Mouse (Mus musculus) G1E (cell line): ENCODE results near the gene Ttc28. TPM values are rescaled to one million over a fixed set of nuclear protein-coding genes. Genes with fewer than 3 reads are reported as not detected.
"Not testable (repeated sequence)": the region's sequence is repeated elsewhere in the genome, so short reads cannot be mapped to it uniquely, and the experiment has no call there.

ENCODE experiments used
- ATAC-seq: 2 replicates; pipeline ENCODE4 v1.8.0; 2016; ENCODE audit warnings: mild to moderate bottlenecking; ENCODE audit not compliant: insufficient number of reproducible peaks, poor library complexity, low FRiP score, severe bottlenecking; ENCODE audit errors: extremely low read depth
- DNase-seq: peaks from one replicate; pipeline ENCODE4 v3.0.0; 2012; ENCODE audit warnings: low spot score
- H3K27me3 ChIP-seq: 2 replicates; pipeline ENCODE4 v1.6.1; 2012; ENCODE audit warnings: mild to moderate bottlenecking, low read length, inconsistent platforms; ENCODE audit not compliant: insufficient read depth
- H3K36me3 ChIP-seq: replicated peaks from 2 replicates; pipeline ENCODE3; 2012; ENCODE audit warnings: mild to moderate bottlenecking, inconsistent platforms
- H3K4me1 ChIP-seq: 2 replicates; pipeline ENCODE4 v1.6.1; 2012; ENCODE audit warnings: low read depth, low read length, inconsistent platforms, mixed read lengths; ENCODE audit not compliant: insufficient read depth
- H3K4me3 ChIP-seq: 2 replicates; pipeline ENCODE4 v1.5.1; 2012; ENCODE audit warnings: low read depth, mild to moderate bottlenecking, inconsistent platforms, low read length, moderate library complexity, mixed read lengths
- H3K9me3 ChIP-seq: replicated peaks from 2 replicates; pipeline ENCODE4 v1.6.1; 2012; ENCODE audit warnings: inconsistent platforms
- CTCF ChIP-seq: IDR thresholded peaks from 2 replicates; pipeline ENCODE4 v1.5.1; 2012; ENCODE audit warnings: low read depth, low read length, inconsistent platforms, mixed read lengths
- GATA1 ChIP-seq: IDR thresholded peaks from 2 replicates; pipeline ENCODE4 v1.6.1; 2012; ENCODE audit warnings: borderline replicate concordance, low read length, inconsistent platforms, mixed read lengths
- GATA2 ChIP-seq: IDR thresholded peaks from 2 replicates; pipeline ENCODE4 v1.6.1; 2012; ENCODE audit warnings: low read depth, low read length, inconsistent platforms, borderline replicate concordance
- POLR2AphosphoS5 ChIP-seq: IDR thresholded peaks from 2 replicates; pipeline ENCODE4 v1.6.1; 2012; ENCODE audit warnings: low read depth, low read length, inconsistent platforms; ENCODE audit not compliant: insufficient replicate concordance
- TAL1 ChIP-seq: conservative IDR thresholded peaks from 2 replicates; pipeline ENCODE4 v1.6.1; 2012; ENCODE audit warnings: low read depth, low read length, inconsistent platforms, mixed read lengths
- polyA plus RNA-seq: library from polyadenylated mRNA; stranded (reverse); fragments of >175 nt; gene quantifications from 2 replicates; pipeline ENCODE4 v1.2.3, GENCODE M21; 2012
- total RNA-seq, 2 experiments: library from RNA; stranded (forward) in 1 of 2; stranded (reverse) in 1 of 2; fragments of 200-1000 nt in 1 of 2; fragments of >200 nt in 1 of 2; fragmentation: Nextera tagmentation in 1 of 2; gene quantifications; 2 replicates each; pipeline ENCODE4 v1.2.3; 2014 to 2017

Ttc28 gene
- total and polyA plus RNA-seq, 3 experiments = 0.28 to 2.0 (median 0.55) TPM

GRCm38 (mm10) chr5:111252147-111252546 lies 372.5 kb downstream of the Ttc28 start:
- DNase-seq (no peak), ATAC-seq (no peak)
- H3K4me3 ChIP-seq = no peak overlapping the region
- no peak for TF ChIP-seq GATA1
- TF ChIP-seq POLR2AphosphoS5 = no peak
- H3K36me3 ChIP-seq = no peaks in the 10 kb centered on the region
- peaks cover 13% of the 10 kb centered on the region; the same call in 1 of the 2 replicates for H3K27me3 ChIP-seq
- H3K4me1 ChIP-seq = no peaks in the 10 kb centered on the region
- no peaks in the 10 kb centered on the region for H3K9me3 ChIP-seq

- TF ChIP-seq TAL1 (no peak), GATA1 (no peak), GATA2 (no peak), CTCF (no peak), POLR2AphosphoS5 (no peak)
- H3K9me3 ChIP-seq = no peaks in the 10 kb centered on the region
- no peak overlapping the region for H3K4me3 ChIP-seq
- ATAC-seq (no peak), DNase-seq (no peak)
- no peaks in the 10 kb centered on the region for H3K36me3 ChIP-seq
- peaks cover 11% of the 10 kb centered on the region; the same call in 1 of the 2 replicates for H3K27me3 ChIP-seq
- H3K4me1 ChIP-seq = no peaks in the 10 kb centered on the region
Observed at GRCm38 (mm10) chr5:111254362-111254761, 374.8 kb downstream of the Ttc28 start.

DNA sequence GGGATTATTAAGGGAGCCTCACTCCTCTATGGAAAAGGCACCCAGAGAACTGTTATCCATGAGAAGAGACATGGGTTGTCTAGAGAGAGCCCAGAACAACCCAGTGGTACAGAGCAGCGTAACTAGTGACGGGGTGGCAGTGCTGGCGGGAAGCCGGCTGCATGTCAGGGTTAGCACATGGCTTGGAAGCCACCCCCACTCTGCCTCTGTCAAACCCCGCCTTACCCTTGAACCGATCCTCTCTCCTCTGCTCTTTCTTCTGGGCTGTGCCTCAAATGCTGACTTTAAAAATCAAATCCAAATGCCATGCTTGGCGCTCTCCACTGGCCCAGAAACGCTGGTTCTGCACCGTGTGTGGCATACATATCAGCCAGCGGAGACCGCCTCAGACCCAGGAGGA lies 375.2 kb downstream of the Ttc28 start:
- Histone ChIP-seq H3K4me3 (no peak overlapping the region), H3K27me3 (peaks cover 8% of the 10 kb centered on the region; the same call in 1 of the 2 replicates), H3K9me3 (no peaks in the 10 kb centered on the region), H3K4me1 (no peaks in the 10 kb centered on the region), H3K36me3 (no peaks in the 10 kb centered on the region)
- DNase-seq (no peak), ATAC-seq (no peak)
- TF ChIP-seq GATA1 = no peak
- no peak for TF ChIP-seq TAL1
- TF ChIP-seq POLR2AphosphoS5 = no peak
- TF ChIP-seq GATA2 = no peak
- TF ChIP-seq CTCF = no peak

DNA sequence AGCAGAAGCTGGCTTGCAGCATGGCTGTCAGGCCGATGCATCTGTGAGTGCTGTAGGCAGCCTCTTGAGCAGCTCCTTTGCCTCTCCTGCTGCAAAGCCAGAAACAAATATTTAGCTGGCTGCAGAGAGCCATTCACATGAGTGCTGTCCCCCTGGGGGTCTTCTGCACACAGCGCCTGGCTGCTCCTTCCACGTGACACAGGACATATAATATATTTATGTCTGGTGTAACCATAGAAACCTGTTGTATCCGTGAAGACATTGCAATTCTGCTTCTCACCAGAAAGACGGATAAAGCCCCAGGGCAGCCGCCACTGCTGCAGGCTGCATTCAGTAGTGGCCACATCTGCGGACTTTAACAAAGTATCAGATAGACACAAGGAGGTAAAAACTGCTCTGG lies 376.6 kb downstream of the Ttc28 start:
- ATAC-seq (no peak), DNase-seq (no peak)
- Histone ChIP-seq H3K4me3 (no peak overlapping the region), H3K9me3 (no peaks in the 10 kb centered on the region), H3K36me3 (no peaks in the 10 kb centered on the region), H3K4me1 (no peaks in the 10 kb centered on the region), H3K27me3 (peaks cover 7% of the 10 kb centered on the region; the same call in 1 of the 2 replicates)
- TF ChIP-seq GATA2 (no peak), GATA1 (no peak), TAL1 (no peak), POLR2AphosphoS5 (no peak), CTCF (no peak)

DNA sequence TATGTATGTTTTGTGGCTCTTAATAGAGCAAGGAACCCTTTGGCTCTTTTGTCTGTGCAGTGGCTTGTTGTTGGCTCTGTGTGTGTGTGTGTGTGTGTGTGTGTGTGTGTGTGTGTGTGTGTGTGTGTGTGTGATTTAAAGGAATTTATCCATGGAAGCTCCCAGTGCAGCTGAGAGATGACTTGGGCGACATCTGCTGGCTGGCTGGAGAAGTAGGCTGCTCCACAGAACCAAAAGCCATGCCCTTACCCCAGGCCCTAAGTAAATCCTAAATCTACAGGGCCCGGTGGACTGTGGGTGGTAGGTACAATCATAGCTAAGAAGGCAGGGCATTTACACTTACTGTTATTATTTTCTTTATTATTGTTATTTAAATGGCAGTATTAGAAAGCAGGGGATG lies 377.5 kb downstream of the Ttc28 start:
- H3K4me1 ChIP-seq = no peaks in the 10 kb centered on the region
- no peak overlapping the region for H3K4me3 ChIP-seq
- H3K27me3 ChIP-seq = peaks cover 7% of the 10 kb centered on the region; the same call in 1 of the 2 replicates
- H3K9me3 ChIP-seq = no peaks in the 10 kb centered on the region
- TF ChIP-seq GATA2 = no peak
- TF ChIP-seq CTCF = no peak
- no peak for TF ChIP-seq POLR2AphosphoS5
- no peak for TF ChIP-seq TAL1
- TF ChIP-seq GATA1 = no peak
- DNase-seq = no peak
- no peaks in the 10 kb centered on the region for H3K36me3 ChIP-seq
- ATAC-seq = no peak

DNA sequence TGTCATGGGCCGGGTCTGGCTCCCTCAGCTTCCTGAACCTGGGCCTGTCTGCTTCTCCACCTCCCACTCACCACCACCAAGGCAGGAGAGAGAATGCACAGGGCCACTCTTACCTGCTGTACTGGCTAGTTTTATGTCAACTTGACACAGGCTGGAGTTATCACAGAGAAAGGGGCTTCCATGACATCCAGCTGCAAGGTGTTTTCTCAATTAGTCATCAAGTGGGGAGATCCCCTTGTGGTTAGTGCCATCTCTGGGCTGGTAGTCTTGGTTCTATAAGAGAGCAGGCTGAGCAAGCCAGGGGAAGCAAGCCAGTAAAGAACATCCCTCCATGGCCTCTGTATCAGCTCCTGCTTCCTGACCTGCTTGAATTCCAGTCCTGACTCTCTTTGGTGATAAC lies 381.6 kb downstream of the Ttc28 start:
- H3K4me3 ChIP-seq, ATAC-seq, H3K4me1 ChIP-seq, H3K36me3 ChIP-seq, H3K27me3 ChIP-seq, DNase-seq, H3K9me3 ChIP-seq: not testable (repeated sequence)

GRCm38 (mm10) chr5:111261733-111262573 lies 382.4 kb downstream of the Ttc28 start:
- Histone ChIP-seq H3K36me3 (no peaks in the 10 kb centered on the region), H3K27me3 (peaks cover 6% of the 10 kb centered on the region; the same call in 1 of the 2 replicates), H3K9me3 (no peaks in the 10 kb centered on the region), H3K4me1 (no peaks in the 10 kb centered on the region), H3K4me3 (no peak overlapping the region)
- TF ChIP-seq GATA1 (no peak), TAL1 (no peak), GATA2 (no peak), POLR2AphosphoS5 (no peak), CTCF (no peak)
- no peak for ATAC-seq
- DNase-seq = no peak
